Mouse (Mus musculus) neural tube, embryonic 12.5 days (tissue): ENCODE results near the gene H2-Q1. TPM values are rescaled to one million over a fixed set of nuclear protein-coding genes. Genes with fewer than 3 reads are reported as not detected.
"Not testable (repeated sequence)": the region's sequence is repeated elsewhere in the genome, so short reads cannot be mapped to it uniquely, and the experiment has no call there.

ENCODE experiments used
- ATAC-seq: fragments of 200-750 bp; cut with Nextera tagmentation; 2 replicates; pipeline ENCODE4 v1.8.0; 2017; ENCODE audit warnings: low read depth, mild to moderate bottlenecking, moderate TSS enrichment, moderate library complexity; ENCODE audit not compliant: low FRiP score
- H3K27ac ChIP-seq: fragments of 300-500 bp; sonication (generic); 2 replicates; pipeline ENCODE4 v1.5.1; 2016
- H3K27me3 ChIP-seq: fragments of 300-500 bp; sonication (generic); replicated peaks from 2 replicates; pipeline ENCODE4 v1.6.1; 2016; ENCODE audit warnings: mild to moderate bottlenecking
- H3K36me3 ChIP-seq: fragments of 300-500 bp; sonication (generic); 2 replicates; pipeline ENCODE4 v1.6.1; 2016; ENCODE audit warnings: mild to moderate bottlenecking
- H3K4me1 ChIP-seq: fragments of 300-500 bp; sonication (generic); 2 replicates; pipeline ENCODE4 v1.6.1; 2016
- H3K4me2 ChIP-seq: fragments of 300-500 bp; sonication (generic); replicated peaks from 2 replicates; pipeline ENCODE4 v1.6.1; 2016; ENCODE audit warnings: mild to moderate bottlenecking
- H3K4me3 ChIP-seq: fragments of 300-500 bp; sonication (generic); 2 replicates; pipeline ENCODE4 v1.5.1; 2016
- H3K9ac ChIP-seq: fragments of 300-500 bp; sonication (generic); 2 replicates; pipeline ENCODE4 v1.6.1; 2016; ENCODE audit warnings: mild to moderate bottlenecking
- H3K9me3 ChIP-seq: fragments of 300-500 bp; sonication (generic); 2 replicates; pipeline ENCODE4 v1.6.1; 2016; ENCODE audit warnings: mild to moderate bottlenecking
- WGBS: fragments of 180-500 bp; shearing (Covaris S2); methylation state at CpG from one replicate; pipeline ENCODE4 v1.1.7; 2016; 5-methylcytosine and 5-hydroxymethylcytosine counted together
- polyA plus RNA-seq: library from polyadenylated mRNA; unstranded; fragments of >200 nt; fragmentation: Nextera tagmentation; extraction: Ambion mirVana; gene quantifications from 2 replicates; pipeline ENCODE4 v1.2.1, GENCODE M21; 2016

H2-Q1 gene
- polyA plus RNA-seq, 1 experiment from 2014 or later = 0.06 TPM

GRCm38 (mm10) chr17:35353275-35353674, 33.1 kb downstream of the H2-Q1 start:
- not testable (repeated sequence) for H3K36me3 ChIP-seq, H3K9me3 ChIP-seq, H3K27ac ChIP-seq, ATAC-seq, H3K4me1 ChIP-seq, H3K4me2 ChIP-seq, H3K9ac ChIP-seq, H3K27me3 ChIP-seq, H3K4me3 ChIP-seq
- 74% methylated on average over 6 of the region's 6 CpGs for WGBS

- H3K4me3 ChIP-seq = no peak overlapping the region
- no peak for ATAC-seq
- WGBS = 78% methylated on average over 2 of the region's 2 CpGs
- H3K27me3 ChIP-seq = peaks cover 6% of the 10 kb centered on the region
- H3K9ac ChIP-seq = no peak overlapping the region
- H3K4me1 ChIP-seq = peaks cover 4% of the 10 kb centered on the region; the same call in 1 of the 2 replicates
- no peak overlapping the region for H3K27ac ChIP-seq
- H3K9me3 ChIP-seq = no peaks in the 10 kb centered on the region
- no peak overlapping the region for H3K4me2 ChIP-seq
- H3K36me3 ChIP-seq = no peaks in the 10 kb centered on the region
Measured at GRCm38 (mm10) chr17:35354071-35354470, 33.9 kb downstream of the H2-Q1 start.

DNA sequence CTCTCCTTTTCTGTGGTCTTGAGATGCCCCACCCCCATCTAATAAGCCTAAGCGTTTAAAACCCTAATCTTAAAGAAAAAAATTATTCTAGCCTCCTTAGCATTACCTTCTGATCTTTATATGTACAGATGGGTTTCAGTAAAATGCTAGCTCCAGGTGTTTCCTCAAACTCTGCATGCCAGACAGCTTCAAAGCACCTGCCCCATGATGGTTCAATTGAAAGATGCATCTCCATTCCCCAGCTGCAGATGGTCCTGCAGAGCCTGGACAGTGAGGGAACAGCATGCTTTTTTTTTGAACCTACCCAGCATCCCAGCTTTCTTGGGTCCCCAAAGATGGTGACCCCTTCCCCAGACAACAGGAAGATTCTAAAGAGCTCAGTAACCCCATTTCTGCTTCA, 36.9 kb downstream of the H2-Q1 start:
- no peak for ATAC-seq
- Histone ChIP-seq H3K4me2 (no peak overlapping the region), H3K36me3 (no peaks in the 10 kb centered on the region), H3K4me1 (peaks cover 9% of the 10 kb centered on the region), H3K4me3 (no peak overlapping the region), H3K9me3 (no peaks in the 10 kb centered on the region), H3K27ac (no peak overlapping the region), H3K9ac (no peak overlapping the region), H3K27me3 (peaks cover 15% of the 10 kb centered on the region)
- WGBS = 42% methylated on average over 1 of the region's 1 CpGs

DNA sequence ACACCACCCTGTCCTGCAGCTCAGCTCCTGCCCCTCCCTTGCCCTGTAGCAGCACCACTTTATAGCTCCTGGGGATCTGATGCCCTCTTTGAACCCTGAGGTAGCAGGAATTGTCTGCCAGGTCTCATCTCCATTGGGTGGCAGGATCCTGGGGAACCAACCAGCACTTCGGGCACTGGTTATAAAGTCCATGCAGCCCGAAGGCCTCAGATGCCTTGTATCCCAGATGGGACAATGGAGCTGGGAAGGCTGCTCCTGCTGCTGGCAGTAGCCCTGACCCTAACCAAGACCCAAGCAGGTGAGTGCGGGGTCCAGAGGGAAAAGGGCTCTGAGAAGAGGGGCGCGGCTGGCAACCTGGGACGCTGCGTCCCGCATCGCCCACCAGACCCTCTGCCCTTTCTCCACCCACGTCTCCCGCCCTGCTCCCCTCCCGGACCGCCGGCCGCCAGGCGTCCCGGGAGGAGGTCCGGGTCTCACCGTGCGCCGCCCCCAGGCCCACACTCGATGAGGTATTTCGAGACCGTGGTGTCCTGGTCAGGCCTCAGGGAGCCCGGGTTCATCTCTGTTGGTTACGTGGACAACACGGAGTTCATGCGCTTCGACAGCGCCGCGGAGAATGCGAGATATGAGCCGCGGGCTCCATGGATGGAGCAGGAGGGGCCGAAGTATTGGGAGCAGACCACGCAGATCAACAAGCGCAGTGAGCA, 38.7 kb downstream of the H2-Q1 start:
- no peak for ATAC-seq
- 8% methylated on average over 38 of the region's 38 CpGs for WGBS

GRCm38 (mm10) chr17:35359470-35359862, 39.3 kb downstream of the H2-Q1 start:
- H3K27ac ChIP-seq = no peak overlapping the region
- peaks cover 7% of the 10 kb centered on the region for H3K9me3 ChIP-seq
- H3K4me2 ChIP-seq = peak overlapping the region; percentile 74
- H3K4me3 ChIP-seq = peak overlapping the region; percentile 37
- peaks cover 9% of the 10 kb centered on the region for H3K4me1 ChIP-seq
- WGBS = 19% methylated on average over 21 of the region's 21 CpGs
- H3K27me3 ChIP-seq = peaks cover 15% of the 10 kb centered on the region
- no peaks in the 10 kb centered on the region for H3K36me3 ChIP-seq
- 0 out of 2 replicates have a peak overlapping the region, but pooled peaks have one; percentile 40 for H3K9ac ChIP-seq
- ATAC-seq = no peak; the same call in 1 of the 2 replicates

More for the DNA sequence above, 38.7 kb downstream of the H2-Q1 start:
- Histone ChIP-seq H3K9ac (0 out of 2 replicates have a peak overlapping the region, but pooled peaks have one; percentile 40), H3K4me2 (peak overlapping the region; percentile 74), H3K36me3 (no peaks in the 10 kb centered on the region), H3K9me3 (peaks cover 7% of the 10 kb centered on the region), H3K4me3 (peak overlapping the region; percentile 37), H3K4me1 (peaks cover 9% of the 10 kb centered on the region), H3K27me3 (peaks cover 15% of the 10 kb centered on the region), H3K27ac (no peak overlapping the region)

Other genes with a start within 250 kb of the H2-Q1 start
- gene Ly6g6e, start 243.5 kb upstream of the H2-Q1 start, polyA plus RNA-seq = 0.38 and 0.57 TPM in 2 replicates
- 1.9 and 2.2 TPM in 2 replicates for gene Ly6g6d, start 242.3 kb upstream of the H2-Q1 start, polyA plus RNA-seq
- 0.23 and 0.84 TPM in 2 replicates for gene Ly6g6f, start 234.8 kb upstream of the H2-Q1 start, polyA plus RNA-seq
- 78.7 and 83.6 TPM in 2 replicates for gene Abhd16a, start 231.1 kb upstream of the H2-Q1 start, polyA plus RNA-seq
- not detected in 2 replicates for gene Ly6g5c, start 212.1 kb upstream of the H2-Q1 start, polyA plus RNA-seq
- 1.1 TPM in 2 replicates for gene Ly6g5b, start 205.0 kb upstream of the H2-Q1 start, polyA plus RNA-seq
- 24.9 and 28.0 TPM in 2 replicates for gene Gpank1, start 198.9 kb upstream of the H2-Q1 start, polyA plus RNA-seq
- 289 and 295 TPM in 2 replicates for gene Csnk2b, start 198.4 kb upstream of the H2-Q1 start, polyA plus RNA-seq
- gene D17H6S53E, start 194.0 kb upstream of the H2-Q1 start, polyA plus RNA-seq = 6.1 and 7.8 TPM in 2 replicates
- gene Apom, start 188.4 kb upstream of the H2-Q1 start, polyA plus RNA-seq = 0.32 and 0.93 TPM in 2 replicates
- gene Bag6, start 185.2 kb upstream of the H2-Q1 start, polyA plus RNA-seq = 82.8 and 84.5 TPM in 2 replicates
- gene Prrc2a, start 155.5 kb upstream of the H2-Q1 start, polyA plus RNA-seq = 205 and 224 TPM in 2 replicates
- gene Aif1, start 144.3 kb upstream of the H2-Q1 start, polyA plus RNA-seq = 8.3 and 9.1 TPM in 2 replicates
- 6.8 and 7.0 TPM in 2 replicates for gene Lst1, start 132.0 kb upstream of the H2-Q1 start, polyA plus RNA-seq
- 0.39 and 0.57 TPM in 2 replicates for gene Ltb, start 126.0 kb upstream of the H2-Q1 start, polyA plus RNA-seq
- 0.18 TPM in 1 of 2 replicates, not detected in the other for gene Tnf, start 118.4 kb upstream of the H2-Q1 start, polyA plus RNA-seq
- not detected in 2 replicates for gene Lta, start 115.1 kb upstream of the H2-Q1 start, polyA plus RNA-seq
- gene Gm16181, start 99.6 kb upstream of the H2-Q1 start, polyA plus RNA-seq = not detected in 2 replicates
- gene Atp6v1g2, start 86.7 kb upstream of the H2-Q1 start, polyA plus RNA-seq = 26.2 and 28.4 TPM in 2 replicates
- gene Nfkbil1, start 84.6 kb upstream of the H2-Q1 start, polyA plus RNA-seq = 10.6 and 11.5 TPM in 2 replicates
- gene Ddx39b, start 78.7 kb upstream of the H2-Q1 start, polyA plus RNA-seq = 511 and 522 TPM in 2 replicates
- gene H2-D1, start 57.7 kb upstream of the H2-Q1 start, polyA plus RNA-seq = 55.7 and 58.8 TPM in 2 replicates
- gene H2-Q2, start 21.8 kb downstream of the H2-Q1 start, polyA plus RNA-seq = 0.28 and 0.42 TPM in 2 replicates
- gene H2-Q4, start 59.2 kb downstream of the H2-Q1 start, polyA plus RNA-seq = 2.7 and 3.2 TPM in 2 replicates
- gene H2-Q6, start 104.4 kb downstream of the H2-Q1 start, polyA plus RNA-seq = 0.48 and 0.64 TPM in 2 replicates
- gene H2-Q7, start 118.8 kb downstream of the H2-Q1 start, polyA plus RNA-seq = 6.5 and 6.8 TPM in 2 replicates
- 0.18 and 0.27 TPM in 2 replicates for gene H2-Q10, start 149.7 kb downstream of the H2-Q1 start, polyA plus RNA-seq
- not detected in 2 replicates for gene Pou5f1, start 185.6 kb downstream of the H2-Q1 start, polyA plus RNA-seq
- gene Tcf19, start 196.4 kb downstream of the H2-Q1 start, polyA plus RNA-seq = 34.1 and 35.1 TPM in 2 replicates
- gene Cchcr1, start 196.7 kb downstream of the H2-Q1 start, polyA plus RNA-seq = 12.9 and 13.1 TPM in 2 replicates
- 0.91 and 1.4 TPM in 2 replicates for gene Psors1c2, start 212.8 kb downstream of the H2-Q1 start, polyA plus RNA-seq
- not detected in 2 replicates for gene Cdsn, start 231.7 kb downstream of the H2-Q1 start, polyA plus RNA-seq
- gene 2300002M23Rik, start 247.0 kb downstream of the H2-Q1 start, polyA plus RNA-seq = not detected in 2 replicates